Mouse (Mus musculus) midbrain, embryonic 15.5 days (tissue): Measurements from ENCODE around the gene Srm. TPM values are rescaled to one million over a fixed set of nuclear protein-coding genes. Genes with fewer than 3 reads are reported as not detected.

ENCODE experiments used
- ATAC-seq: fragments of 200-750 bp; cut with Nextera tagmentation; replicated peaks from 2 replicates; pipeline ENCODE4 v1.8.0; 2017; ENCODE audit warnings: moderate TSS enrichment
- H3K27ac ChIP-seq: fragments of 300-500 bp; sonication (generic); 2 replicates; pipeline ENCODE4 v1.5.1; 2015; ENCODE audit warnings: mild to moderate bottlenecking, inconsistent platforms
- H3K27me3 ChIP-seq: fragments of 300-500 bp; sonication (generic); replicated peaks from 2 replicates; pipeline ENCODE4 v1.6.1; 2015; ENCODE audit warnings: inconsistent platforms
- H3K36me3 ChIP-seq: fragments of 300-500 bp; sonication (generic); replicated peaks from 2 replicates; pipeline ENCODE4 v1.6.1; 2015; ENCODE audit warnings: inconsistent platforms
- H3K4me1 ChIP-seq: fragments of 300-500 bp; sonication (generic); 2 replicates; pipeline ENCODE4 v1.6.1; 2015; ENCODE audit warnings: inconsistent platforms
- H3K4me2 ChIP-seq: fragments of 300-500 bp; sonication (generic); 2 replicates; pipeline ENCODE4 v1.6.1; 2015; ENCODE audit warnings: inconsistent platforms, mild to moderate bottlenecking, moderate library complexity
- H3K4me3 ChIP-seq: fragments of 300-500 bp; sonication (generic); 2 replicates; pipeline ENCODE4 v1.5.1; 2015; ENCODE audit warnings: mild to moderate bottlenecking, inconsistent platforms
- H3K9ac ChIP-seq: fragments of 300-500 bp; sonication (generic); 2 replicates; pipeline ENCODE4 v1.6.1; 2015; ENCODE audit warnings: mild to moderate bottlenecking, inconsistent platforms
- H3K9me3 ChIP-seq: fragments of 300-500 bp; sonication (generic); 2 replicates; pipeline ENCODE4 v1.6.1; 2016; ENCODE audit warnings: inconsistent platforms
- WGBS: fragments of 180-500 bp; shearing (Covaris S2); methylation state at CpG from one replicate; pipeline ENCODE4 v1.1.7; 2015; ENCODE audit warnings: mixed read lengths; 5-methylcytosine and 5-hydroxymethylcytosine counted together
- polyA plus RNA-seq: library from polyadenylated mRNA; unstranded; fragments of >200 nt; fragmentation: Nextera tagmentation; extraction: Ambion mirVana; gene quantifications from 2 replicates; pipeline ENCODE4 v1.2.1, GENCODE M21; 2015

Gene Srm
- polyA plus RNA-seq, 1 experiment from 2014 or later, result 160 TPM

DNA sequence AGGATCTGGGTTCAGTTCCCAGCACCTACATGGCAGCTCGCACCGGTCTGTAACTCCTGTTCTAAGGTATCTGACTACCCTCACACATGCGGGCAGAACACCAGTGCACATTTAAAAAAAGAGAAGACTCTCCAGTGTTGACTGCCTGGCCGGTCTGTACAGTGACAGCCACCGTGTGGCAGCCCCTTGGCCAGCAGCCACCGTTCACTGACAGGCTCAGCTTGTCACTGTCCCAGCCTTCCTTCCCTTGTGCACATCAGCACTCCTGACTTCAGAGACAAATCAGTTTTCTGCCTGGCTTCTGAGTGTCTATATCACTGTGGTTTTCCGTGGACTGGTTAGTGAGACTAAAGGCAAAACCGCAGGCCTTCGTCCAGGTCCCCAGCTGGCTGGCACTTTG lies 2.5 kb upstream of the Srm start:
- Histone ChIP-seq H3K36me3 (no peaks in the 10 kb centered on the region; the same call in 1 of the 2 replicates), H3K4me2 (no peak overlapping the region), H3K4me3 (no peak overlapping the region), H3K9me3 (no peaks in the 10 kb centered on the region), H3K27me3 (no peaks in the 10 kb centered on the region), H3K27ac (no peak overlapping the region), H3K4me1 (peaks cover 18% of the 10 kb centered on the region), H3K9ac (no peak overlapping the region)
- 80% methylated on average over 9 of the region's 9 CpGs for WGBS
- no peak for ATAC-seq

DNA sequence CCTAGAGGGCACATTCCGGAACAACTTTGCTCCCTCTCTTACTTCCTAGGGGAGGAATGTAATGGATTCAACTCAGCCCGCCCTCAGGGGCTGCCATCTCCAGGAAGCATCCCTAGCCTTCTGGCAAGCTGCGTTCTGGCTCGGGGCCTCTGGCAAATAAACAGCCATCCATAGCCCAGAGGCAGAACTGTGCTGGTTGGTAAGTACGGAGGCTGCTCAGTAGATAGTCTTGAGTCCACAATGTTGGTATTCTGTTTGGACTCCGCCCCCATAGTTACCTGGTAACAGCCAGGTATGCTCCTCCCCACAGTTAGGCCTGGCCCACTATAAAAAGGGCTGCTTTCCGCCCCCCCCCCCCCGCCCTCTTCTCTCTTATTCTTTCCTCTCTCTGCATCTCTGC lies 1.7 kb upstream of the Srm start:
- H3K4me3 ChIP-seq, result no peak overlapping the region
- WGBS, result 70% methylated on average over 7 of the region's 8 CpGs
- H3K27ac ChIP-seq, result no peak overlapping the region
- H3K4me2 ChIP-seq, result no peak overlapping the region
- peaks cover 18% of the 10 kb centered on the region for H3K4me1 ChIP-seq
- H3K9ac ChIP-seq, result no peak overlapping the region
- peaks cover 8% of the 10 kb centered on the region for H3K36me3 ChIP-seq
- no peak for ATAC-seq
- H3K27me3 ChIP-seq, result no peaks in the 10 kb centered on the region
- H3K9me3 ChIP-seq, result no peaks in the 10 kb centered on the region

GRCm38 (mm10) chr4:148590421-148591170 lies 707 bp upstream of the Srm start:
- Histone ChIP-seq H3K9me3 (no peaks in the 10 kb centered on the region), H3K27ac (peak overlapping the region; percentile 81), H3K9ac (peak overlapping the region; percentile 47), H3K4me1 (peaks cover 18% of the 10 kb centered on the region), H3K4me3 (peak overlapping the region; percentile 82), H3K27me3 (no peaks in the 10 kb centered on the region), H3K36me3 (peaks cover 18% of the 10 kb centered on the region), H3K4me2 (peak overlapping the region; percentile 90)
- ATAC-seq, result peak; percentile 37; the same call in 1 of the 2 replicates
- 5% methylated on average over 18 of the region's 18 CpGs for WGBS

GRCm38 (mm10) chr4:148591637-148592380 lies 506 bp downstream of the Srm start:
- Histone ChIP-seq H3K9me3 (no peaks in the 10 kb centered on the region), H3K4me2 (peak overlapping the region; percentile 90), H3K9ac (peak overlapping the region; percentile 64), H3K4me3 (peak overlapping the region; percentile 82), H3K27me3 (no peaks in the 10 kb centered on the region), H3K4me1 (peaks cover 18% of the 10 kb centered on the region), H3K36me3 (peaks cover 22% of the 10 kb centered on the region), H3K27ac (peak overlapping the region; percentile 62)
- 0% methylated on average over 51 of the region's 53 CpGs for WGBS
- peak; percentile 72 for ATAC-seq

DNA sequence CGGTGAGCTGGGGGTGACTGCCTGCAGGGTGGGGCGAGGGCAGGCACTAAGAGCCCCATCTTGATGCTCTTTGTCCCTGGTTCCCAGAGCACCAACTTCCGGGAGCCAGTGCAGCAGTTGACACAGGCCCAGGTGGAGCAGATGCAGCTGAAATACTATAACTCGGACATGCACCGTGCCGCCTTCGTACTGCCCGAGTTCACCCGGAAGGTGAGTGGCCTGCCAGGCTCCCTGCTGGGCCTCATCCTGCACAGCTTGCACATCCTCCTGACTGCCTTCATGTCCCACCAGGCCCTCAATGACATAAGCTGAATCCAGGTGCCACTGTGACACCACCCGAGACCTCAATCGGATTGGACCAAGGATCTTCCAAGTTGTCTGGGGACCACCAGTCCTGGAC lies 2.7 kb downstream of the Srm start:
- peaks cover 25% of the 10 kb centered on the region for H3K36me3 ChIP-seq

GRCm38 (mm10) chr4:148595916-148596315 lies 4.6 kb downstream of the Srm start:
- Histone ChIP-seq H3K4me1 (peaks cover 14% of the 10 kb centered on the region), H3K27me3 (no peaks in the 10 kb centered on the region), H3K4me3 (no peak overlapping the region), H3K4me2 (no peak overlapping the region), H3K9me3 (no peaks in the 10 kb centered on the region), H3K36me3 (peaks cover 25% of the 10 kb centered on the region), H3K9ac (no peak overlapping the region), H3K27ac (no peak overlapping the region)
- WGBS, result 86% methylated on average over 6 of the region's 6 CpGs
- no peak for ATAC-seq

More for the DNA sequence above, 2.7 kb downstream of the Srm start:
- ATAC-seq, result no peak
- Histone ChIP-seq H3K27me3 (no peaks in the 10 kb centered on the region), H3K27ac (no peak overlapping the region), H3K4me2 (no peak overlapping the region), H3K9ac (no peak overlapping the region), H3K9me3 (no peaks in the 10 kb centered on the region), H3K4me1 (peaks cover 18% of the 10 kb centered on the region), H3K4me3 (no peak overlapping the region)
- 97% methylated on average over 11 of the region's 11 CpGs for WGBS

DNA sequence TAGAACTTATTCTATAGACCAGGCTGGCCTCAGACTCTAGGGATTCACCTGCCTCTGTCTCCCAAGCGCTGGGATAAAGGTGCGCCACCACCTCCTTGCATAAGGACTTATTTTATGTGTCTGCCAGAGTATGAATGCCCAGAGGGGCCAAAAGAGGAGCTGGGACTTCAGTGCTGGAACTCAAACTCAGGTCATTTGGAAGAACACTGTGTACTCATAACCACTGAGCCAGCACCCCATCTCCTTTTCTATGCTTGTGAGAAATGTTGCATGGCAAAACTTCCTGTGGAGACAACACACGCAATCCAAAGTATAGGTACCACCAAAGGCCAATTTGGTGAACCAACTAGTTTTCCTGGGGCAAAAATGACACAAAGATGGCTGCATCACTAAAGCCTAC lies 5.4 kb downstream of the Srm start:
- peaks cover 14% of the 10 kb centered on the region for H3K4me1 ChIP-seq
- no peak overlapping the region for H3K9ac ChIP-seq
- H3K36me3 ChIP-seq, result peaks cover 25% of the 10 kb centered on the region
- H3K27me3 ChIP-seq, result no peaks in the 10 kb centered on the region
- no peaks in the 10 kb centered on the region for H3K9me3 ChIP-seq
- WGBS, result 97% methylated on average over 3 of the region's 3 CpGs
- H3K4me2 ChIP-seq, result no peak overlapping the region
- H3K4me3 ChIP-seq, result no peak overlapping the region
- ATAC-seq, result no peak
- no peak overlapping the region for H3K27ac ChIP-seq

GRCm38 (mm10) chr4:148598826-148599225 lies 7.5 kb downstream of the Srm start:
- Histone ChIP-seq H3K4me3 (no peak overlapping the region), H3K4me1 (no peaks in the 10 kb centered on the region), H3K9ac (no peak overlapping the region), H3K27me3 (no peaks in the 10 kb centered on the region), H3K4me2 (no peak overlapping the region), H3K9me3 (no peaks in the 10 kb centered on the region), H3K36me3 (peaks cover 25% of the 10 kb centered on the region), H3K27ac (no peak overlapping the region)
- no peak for ATAC-seq
- WGBS, result 95% methylated on average over 12 of the region's 12 CpGs

DNA sequence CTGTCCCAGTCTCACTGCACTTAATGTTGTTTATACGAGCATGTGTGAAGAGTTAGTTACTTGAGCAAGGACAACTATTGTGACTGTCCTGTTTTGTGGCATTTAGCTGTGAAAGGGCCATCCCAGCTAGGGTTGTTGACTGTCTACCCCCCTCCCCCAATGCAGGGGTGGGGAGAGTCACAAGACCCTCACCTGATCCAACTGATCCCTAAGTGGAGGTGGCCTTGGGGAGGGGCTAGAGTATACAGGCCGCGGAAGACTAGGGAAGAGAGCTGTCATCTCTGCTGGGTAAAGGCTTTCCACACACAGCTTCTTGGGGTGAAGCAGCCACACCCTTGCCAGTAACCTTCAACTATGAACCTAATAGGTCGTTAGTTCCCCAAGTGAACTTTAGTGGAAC lies 9.0 kb downstream of the Srm start:
- WGBS, result 91% methylated on average over 4 of the region's 4 CpGs
- H3K9me3 ChIP-seq, result no peaks in the 10 kb centered on the region
- peaks cover 10% of the 10 kb centered on the region for H3K36me3 ChIP-seq
- H3K27ac ChIP-seq, result no peak overlapping the region
- no peaks in the 10 kb centered on the region for H3K27me3 ChIP-seq
- no peak overlapping the region for H3K4me2 ChIP-seq
- no peak for ATAC-seq
- H3K4me3 ChIP-seq, result no peak overlapping the region
- no peaks in the 10 kb centered on the region for H3K4me1 ChIP-seq
- H3K9ac ChIP-seq, result no peak overlapping the region

- Histone ChIP-seq H3K4me2 (no peak overlapping the region), H3K9ac (no peak overlapping the region), H3K36me3 (peaks cover 3% of the 10 kb centered on the region; the same call in 1 of the 2 replicates), H3K4me3 (no peak overlapping the region), H3K4me1 (no peaks in the 10 kb centered on the region), H3K27me3 (no peaks in the 10 kb centered on the region), H3K27ac (no peak overlapping the region), H3K9me3 (no peaks in the 10 kb centered on the region)
- no peak for ATAC-seq
- 89% methylated on average over 4 of the region's 4 CpGs for WGBS
Measured at GRCm38 (mm10) chr4:148601871-148602270, 10.6 kb downstream of the Srm start.

DNA sequence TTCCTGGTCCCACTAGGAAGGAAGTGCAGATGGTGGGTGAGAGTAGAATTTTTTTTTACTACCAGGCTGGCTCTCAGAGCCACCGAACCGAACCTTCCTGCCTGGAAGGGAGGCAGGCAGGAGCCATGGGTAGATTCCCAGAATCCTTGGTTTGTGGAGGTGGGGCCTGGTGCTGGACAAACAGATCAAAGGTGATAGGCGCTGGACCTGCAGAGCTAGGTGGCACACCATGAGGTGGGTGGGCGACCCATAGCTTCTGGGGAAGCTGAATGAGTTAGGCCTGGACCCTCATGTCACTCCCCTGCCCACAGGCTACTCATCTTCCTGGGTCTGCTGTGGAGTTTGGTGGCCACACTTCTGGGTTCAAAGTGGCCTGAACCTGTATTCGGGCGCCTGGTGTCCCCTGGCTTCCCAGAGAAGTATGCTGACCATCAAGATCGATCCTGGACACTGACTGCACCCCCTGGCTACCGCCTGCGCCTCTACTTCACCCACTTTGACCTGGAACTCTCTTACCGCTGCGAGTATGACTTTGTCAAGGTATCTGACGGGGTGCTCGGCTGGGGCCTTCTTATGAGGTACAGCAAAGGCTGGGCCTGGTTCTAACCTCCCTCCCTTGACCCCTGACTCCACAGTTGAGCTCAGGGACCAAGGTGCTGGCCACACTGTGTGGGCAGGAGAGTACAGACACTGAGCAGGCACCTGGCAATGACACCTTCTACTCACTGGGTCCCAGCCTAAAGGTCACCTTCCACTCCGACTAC lies 11.2 kb downstream of the Srm start, which contains the start of gene Masp2:
TSS of gene Masp2 (plus strand) at position 198 of the 764 bp plus-strand sequence.
- 94% methylated on average over 14 of the region's 14 CpGs for WGBS

More for the DNA sequence above, 11.2 kb downstream of the Srm start, which contains the start of gene Masp2:
- H3K27ac ChIP-seq, result no peak within 1 kb of the TSS
- H3K9me3 ChIP-seq, result no peaks in the 10 kb centered on the region
- H3K9ac ChIP-seq, result no peak within 1 kb of the TSS
- H3K27me3 ChIP-seq, result no peaks in the 10 kb centered on the region
- ATAC-seq, result no peak
- H3K4me2 ChIP-seq, result no peak within 1 kb of the TSS
- H3K4me3 ChIP-seq, result no peak within 1 kb of the TSS
- H3K36me3 ChIP-seq, result 0 out of 2 replicates have a peak, but pooled peaks cover 3% of the 10 kb centered on the region
- no peaks in the 10 kb centered on the region for H3K4me1 ChIP-seq
